Mouse (Mus musculus) kidney, embryonic 16.5 days (tissue): Measurements from ENCODE around the gene Ssr1. TPM values are rescaled to one million over a fixed set of nuclear protein-coding genes. Genes with fewer than 3 reads are reported as not detected.

ENCODE experiments used
- ATAC-seq: fragments of 200-750 bp; cut with Nextera tagmentation; 2 replicates; pipeline ENCODE4 v1.8.0; 2017; ENCODE audit warnings: moderate TSS enrichment; ENCODE audit not compliant: low FRiP score, low TSS enrichment
- H3K27ac ChIP-seq: fragments of 300-500 bp; sonication (generic); 2 replicates; pipeline ENCODE4 v1.5.1; 2014; ENCODE audit warnings: low read length
- H3K27me3 ChIP-seq: fragments of 300-500 bp; sonication (generic); 2 replicates; pipeline ENCODE4 v1.6.1; 2014; ENCODE audit warnings: low read length, control low read depth, mixed read lengths; ENCODE audit not compliant: insufficient read depth
- H3K36me3 ChIP-seq: fragments of 300-500 bp; sonication (generic); 2 replicates; pipeline ENCODE4 v1.6.1; 2014; ENCODE audit warnings: low read length, control low read depth, mixed read lengths; ENCODE audit not compliant: insufficient read depth
- H3K4me1 ChIP-seq: fragments of 300-500 bp; sonication (generic); 2 replicates; pipeline ENCODE4 v1.6.1; 2014; ENCODE audit warnings: low read length, control low read depth, mixed read lengths; ENCODE audit not compliant: insufficient read depth
- H3K4me2 ChIP-seq: fragments of 300-500 bp; sonication (generic); replicated peaks from 2 replicates; pipeline ENCODE4 v1.6.1; 2014; ENCODE audit warnings: low read depth, low read length
- H3K4me3 ChIP-seq: fragments of 300-500 bp; sonication (generic); 2 replicates; pipeline ENCODE4 v1.5.1; 2014; ENCODE audit warnings: mild to moderate bottlenecking, low read length
- H3K9ac ChIP-seq: fragments of 300-500 bp; sonication (generic); replicated peaks from 2 replicates; pipeline ENCODE4 v1.6.1; 2014; ENCODE audit warnings: low read length
- H3K9me3 ChIP-seq: fragments of 300-500 bp; sonication (generic); 2 replicates; pipeline ENCODE4 v1.6.1; 2016; ENCODE audit warnings: low read length, control low read depth
- WGBS: fragments of 180-500 bp; shearing (Covaris S2); extraction: QIAGEN DNeasy Blood & Tissue Kit; methylation state at CpG from one replicate; pipeline ENCODE4 v1.1.7; 2014; 5-methylcytosine and 5-hydroxymethylcytosine counted together
- polyA plus RNA-seq: library from polyadenylated mRNA; unstranded; fragments of >200 nt; fragmentation: Nextera tagmentation; extraction: Ambion mirVana; gene quantifications from 2 replicates; pipeline ENCODE4 v1.2.1, GENCODE M21; 2015

Ssr1 gene
- polyA plus RNA-seq, 1 experiment from 2014 or later, result 130 TPM

DNA sequence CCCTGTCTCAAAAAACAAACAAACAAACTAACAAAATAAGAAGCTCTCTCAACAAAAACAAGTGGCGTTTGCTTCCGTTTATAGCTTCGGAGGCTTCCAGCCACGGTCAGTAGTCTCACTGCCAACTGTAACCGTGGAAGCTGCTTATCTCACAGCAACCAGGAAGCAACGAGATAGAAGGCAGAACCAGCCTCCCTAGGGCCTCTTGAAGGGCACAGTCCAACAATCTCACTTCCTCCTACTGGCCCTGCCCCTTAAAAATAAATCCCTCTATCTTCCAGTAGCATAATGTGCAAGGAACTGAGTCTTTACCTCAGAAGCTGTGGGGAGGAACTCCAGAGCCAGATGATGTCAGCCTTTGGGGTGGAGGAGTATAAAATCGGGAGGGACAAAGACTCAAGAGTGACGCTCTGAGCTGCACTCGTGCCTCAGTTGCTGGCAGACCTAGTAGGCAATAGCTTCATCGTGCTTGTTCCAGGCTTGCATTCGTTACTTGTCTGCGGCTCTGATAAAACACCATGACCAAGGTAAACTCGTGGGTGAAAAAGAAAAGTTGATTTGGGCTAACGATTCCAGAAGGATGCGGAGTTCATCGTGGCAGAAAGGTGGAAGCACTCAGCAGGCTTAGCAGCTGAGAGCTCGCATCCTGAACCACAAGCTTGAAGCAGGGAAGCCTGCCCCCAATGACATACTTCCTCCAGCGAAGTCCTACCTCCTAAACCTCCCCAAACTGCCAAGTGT, 35.3 kb downstream of the Ssr1 start:
- Histone ChIP-seq H3K9me3 (no peaks in the 10 kb centered on the region), H3K27me3 (no peaks in the 10 kb centered on the region), H3K27ac (no peak overlapping the region), H3K9ac (no peak overlapping the region), H3K4me1 (peaks cover 1% of the 10 kb centered on the region; the same call in 1 of the 2 replicates), H3K36me3 (no peaks in the 10 kb centered on the region), H3K4me3 (no peak overlapping the region), H3K4me2 (no peak overlapping the region)
- ATAC-seq, result no peak
- 89% methylated on average over 18 of the region's 18 CpGs for WGBS

DNA sequence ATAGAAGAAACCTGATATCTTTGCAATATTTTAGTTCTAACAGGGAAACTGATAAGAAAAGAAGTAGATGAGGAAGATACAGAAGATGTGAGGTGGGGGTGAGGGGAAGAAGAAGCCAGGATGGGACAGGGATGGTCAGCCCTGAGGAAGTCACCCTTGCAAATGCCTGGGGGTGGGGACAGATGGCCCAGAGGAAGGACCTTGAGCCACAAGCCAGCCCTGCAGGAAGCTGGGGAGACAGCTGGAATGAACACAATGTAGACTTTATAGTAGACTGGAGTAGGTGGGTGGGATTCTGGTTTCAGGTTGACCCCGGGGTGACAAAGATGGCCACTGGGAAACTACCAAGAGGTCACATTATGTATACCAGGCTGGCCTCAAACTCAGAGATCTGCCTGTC, 39.7 kb downstream of the Ssr1 start:
- H3K9me3 ChIP-seq, result no peaks in the 10 kb centered on the region
- H3K4me2 ChIP-seq, result no peak overlapping the region
- no peak for ATAC-seq

DNA sequence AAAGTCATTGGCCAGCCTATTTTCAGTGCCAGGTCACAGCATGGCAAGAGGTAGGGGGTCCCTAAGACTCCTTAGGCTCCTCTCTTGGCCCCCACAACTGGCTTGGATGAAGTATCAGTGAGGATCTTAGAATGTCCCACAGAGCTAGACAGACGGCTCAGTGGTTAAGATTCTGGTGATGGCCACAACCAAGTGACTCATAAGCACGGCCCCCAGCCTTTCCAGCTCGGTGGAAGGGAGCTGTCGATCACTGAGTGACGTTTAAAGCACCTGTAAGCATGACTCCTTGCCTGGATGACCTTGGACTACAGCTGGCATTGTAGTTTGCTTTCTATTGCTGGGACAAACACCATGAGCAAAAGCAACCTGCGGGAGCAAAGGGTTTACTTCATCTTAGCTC, 41.0 kb downstream of the Ssr1 start:
- ATAC-seq, result no peak
- no peak overlapping the region for H3K27ac ChIP-seq
- H3K4me1 ChIP-seq, result no peaks in the 10 kb centered on the region
- H3K9ac ChIP-seq, result no peak overlapping the region
- H3K4me3 ChIP-seq, result no peak overlapping the region
- no peak overlapping the region for H3K4me2 ChIP-seq
- no peaks in the 10 kb centered on the region for H3K9me3 ChIP-seq
- peaks cover 28% of the 10 kb centered on the region for H3K36me3 ChIP-seq
- no peaks in the 10 kb centered on the region for H3K27me3 ChIP-seq
- 83% methylated on average over 6 of the region's 6 CpGs for WGBS

More for the DNA sequence above, 39.7 kb downstream of the Ssr1 start:
- H3K27me3 ChIP-seq, result no peaks in the 10 kb centered on the region
- H3K9ac ChIP-seq, result no peak overlapping the region
- H3K36me3 ChIP-seq, result peaks cover 16% of the 10 kb centered on the region
- no peaks in the 10 kb centered on the region for H3K4me1 ChIP-seq
- H3K4me3 ChIP-seq, result no peak overlapping the region
- no peak overlapping the region for H3K27ac ChIP-seq
- WGBS, result 83% methylated on average over 1 of the region's 1 CpGs

GRCm38 (mm10) chr13:37946734-37947133, 47.3 kb downstream of the Ssr1 start:
- peaks cover 40% of the 10 kb centered on the region for H3K36me3 ChIP-seq
- H3K27ac ChIP-seq, result no peak overlapping the region
- peaks cover 24% of the 10 kb centered on the region for H3K4me1 ChIP-seq
- no peaks in the 10 kb centered on the region for H3K9me3 ChIP-seq
- H3K27me3 ChIP-seq, result no peaks in the 10 kb centered on the region
- no peak overlapping the region for H3K4me3 ChIP-seq
- peak; percentile 29; the same call in 1 of the 2 replicates for ATAC-seq
- H3K4me2 ChIP-seq, result no peak overlapping the region
- H3K9ac ChIP-seq, result no peak overlapping the region
- 13% methylated on average over 6 of the region's 6 CpGs for WGBS

DNA sequence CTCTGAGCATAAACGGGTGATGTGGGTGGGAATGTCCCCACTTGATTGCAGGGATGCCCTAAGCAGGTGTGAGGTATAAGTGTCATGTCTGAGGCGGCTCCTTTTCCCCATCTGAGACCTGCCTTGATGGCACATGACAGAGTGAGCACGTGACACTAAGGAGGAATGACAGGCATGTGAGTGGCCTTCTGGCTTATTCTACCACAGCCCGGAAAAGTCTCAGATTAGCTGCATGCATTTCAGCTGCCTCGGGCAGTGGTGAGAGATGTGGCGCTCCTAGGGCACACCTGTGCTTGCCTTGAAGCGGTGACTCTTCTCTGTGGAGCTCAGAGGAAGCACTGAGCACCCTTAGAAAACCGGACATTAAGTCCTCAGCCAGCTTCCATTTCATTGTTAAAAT, 48.6 kb downstream of the Ssr1 start:
- H3K27ac ChIP-seq, result no peak overlapping the region
- H3K9ac ChIP-seq, result no peak overlapping the region
- H3K4me1 ChIP-seq, result peaks cover 35% of the 10 kb centered on the region
- ATAC-seq, result no peak
- H3K9me3 ChIP-seq, result no peaks in the 10 kb centered on the region
- no peak overlapping the region for H3K4me3 ChIP-seq
- H3K27me3 ChIP-seq, result no peaks in the 10 kb centered on the region
- no peak overlapping the region for H3K4me2 ChIP-seq
- WGBS, result 83% methylated on average over 8 of the region's 8 CpGs
- H3K36me3 ChIP-seq, result peaks cover 35% of the 10 kb centered on the region

GRCm38 (mm10) chr13:37944306-37944705, 49.7 kb downstream of the Ssr1 start:
- peaks cover 24% of the 10 kb centered on the region for H3K36me3 ChIP-seq
- H3K4me2 ChIP-seq, result no peak overlapping the region
- H3K4me3 ChIP-seq, result no peak overlapping the region
- H3K27me3 ChIP-seq, result no peaks in the 10 kb centered on the region
- no peaks in the 10 kb centered on the region for H3K9me3 ChIP-seq
- H3K4me1 ChIP-seq, result peaks cover 35% of the 10 kb centered on the region
- H3K27ac ChIP-seq, result peak overlapping the region; percentile 88; the same call in 1 of the 2 replicates
- no peak overlapping the region for H3K9ac ChIP-seq
- 82% methylated on average over 1 of the region's 1 CpGs for WGBS
- ATAC-seq, result no peak

DNA sequence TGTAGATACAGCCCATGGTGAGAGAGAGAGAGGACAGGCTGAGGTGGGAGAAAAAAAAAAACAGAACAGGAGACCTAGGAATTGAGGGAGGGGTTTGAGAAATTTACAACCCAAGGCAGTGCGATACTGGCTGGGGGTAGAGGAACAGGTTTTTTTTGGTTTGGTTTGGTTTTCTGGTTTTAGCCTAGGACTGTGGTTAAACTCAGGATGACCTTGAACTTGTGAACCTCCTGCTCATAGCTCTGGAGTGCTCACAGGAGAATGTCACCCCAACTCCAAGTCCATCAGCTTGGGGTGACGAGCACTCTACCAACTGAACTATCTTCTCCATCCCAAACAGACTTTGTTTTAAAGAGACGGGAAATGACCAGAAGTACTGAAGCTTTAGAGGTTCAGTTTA, 50.6 kb downstream of the Ssr1 start:
- H3K4me2 ChIP-seq, result 0 out of 2 replicates have a peak overlapping the region, but pooled peaks have one; percentile 2
- peak overlapping the region; percentile 88 for H3K27ac ChIP-seq
- peaks cover 35% of the 10 kb centered on the region for H3K4me1 ChIP-seq
- WGBS, result 65% methylated on average over 3 of the region's 3 CpGs
- H3K27me3 ChIP-seq, result no peaks in the 10 kb centered on the region
- no peak for ATAC-seq
- H3K9ac ChIP-seq, result no peak overlapping the region
- no peak overlapping the region for H3K4me3 ChIP-seq
- H3K36me3 ChIP-seq, result peaks cover 17% of the 10 kb centered on the region; the same call in 1 of the 2 replicates
- H3K9me3 ChIP-seq, result no peaks in the 10 kb centered on the region

GRCm38 (mm10) chr13:37942887-37943331, 51.1 kb downstream of the Ssr1 start:
- Histone ChIP-seq H3K36me3 (peaks cover 13% of the 10 kb centered on the region; the same call in 1 of the 2 replicates), H3K4me1 (peaks cover 35% of the 10 kb centered on the region), H3K27ac (peak overlapping the region; percentile 88), H3K9me3 (no peaks in the 10 kb centered on the region), H3K9ac (no peak overlapping the region), H3K4me3 (no peak overlapping the region), H3K4me2 (no peak overlapping the region; the same call in 1 of the 2 replicates), H3K27me3 (no peaks in the 10 kb centered on the region)
- WGBS, result 31% methylated on average over 4 of the region's 4 CpGs
- ATAC-seq, result peak; percentile 73

DNA sequence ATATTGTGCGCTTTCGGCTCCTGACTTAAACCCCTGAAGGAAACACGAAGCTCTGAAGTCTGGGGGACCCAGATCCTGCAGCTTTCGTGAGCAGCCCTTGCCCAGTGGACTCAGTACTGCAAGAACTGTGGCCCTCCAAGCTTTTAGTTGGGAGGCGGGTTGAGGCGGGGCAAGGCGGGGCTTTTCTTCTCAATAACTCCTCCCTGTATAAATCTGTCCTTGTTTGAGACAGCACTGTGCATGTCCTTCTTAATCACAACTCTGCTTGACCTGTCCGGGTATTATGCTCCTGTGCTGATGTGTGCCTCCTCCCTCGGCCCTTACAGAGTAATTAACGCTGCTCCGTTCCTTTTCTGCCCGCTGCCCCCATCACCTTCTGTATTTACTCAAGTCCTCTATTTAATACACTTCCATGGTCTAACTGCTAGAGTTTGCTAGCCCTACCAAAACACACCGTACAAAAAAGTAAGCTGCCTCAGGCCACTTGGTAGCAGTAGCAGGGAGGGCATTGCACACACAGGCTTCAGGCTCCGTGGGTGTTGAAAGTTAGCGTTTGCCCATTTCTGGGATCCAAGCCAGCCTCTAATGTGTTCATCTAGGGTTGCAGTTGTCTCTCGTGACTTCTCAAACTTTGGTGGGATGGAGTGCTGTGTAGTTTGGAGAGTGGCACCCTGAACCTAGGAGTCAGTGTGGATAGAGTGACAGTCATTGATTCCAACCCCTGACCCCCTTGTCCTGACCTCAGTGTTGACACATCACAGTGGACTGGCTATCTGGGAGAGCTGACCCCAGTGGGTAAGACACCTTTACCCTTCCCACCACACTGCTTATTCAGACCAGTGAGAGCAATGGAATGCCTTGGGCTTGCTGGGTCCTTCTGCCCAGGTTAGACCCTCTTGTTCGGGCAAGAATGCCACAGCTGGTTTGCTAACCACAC, 51.8 kb downstream of the Ssr1 start:
- H3K4me1 ChIP-seq, result peaks cover 35% of the 10 kb centered on the region
- no peak overlapping the region for H3K4me3 ChIP-seq
- peak; percentile 66 for ATAC-seq
- H3K27ac ChIP-seq, result peak overlapping the region; percentile 88
- no peaks in the 10 kb centered on the region for H3K27me3 ChIP-seq
- 40% methylated on average over 17 of the region's 17 CpGs for WGBS
- H3K9ac ChIP-seq, result 0 out of 2 replicates have a peak overlapping the region, but pooled peaks have one; percentile 39
- no peaks in the 10 kb centered on the region for H3K9me3 ChIP-seq
- peaks cover 8% of the 10 kb centered on the region; the same call in 1 of the 2 replicates for H3K36me3 ChIP-seq
- H3K4me2 ChIP-seq, result no peak overlapping the region; the same call in 1 of the 2 replicates
